Mouse (Mus musculus): ENCODE results near the gene Tle3. TPM values are rescaled to one million over a fixed set of nuclear protein-coding genes. Genes with fewer than 3 reads are reported as not detected.
A peak's percentile ranks its signal among the peaks of the same experiment; 100 is the strongest.

The Tle3 gene
- polyA plus RNA-seq, 1 experiment from 2014 or later = 24.3 TPM

- H3K4me1 ChIP-seq (replicated peaks; ENCODE audit: control insufficient read depth, insufficient read depth, low read length) = no peaks in the 10 kb centered on the region
- peak; percentile 67 for ATAC-seq
- WGBS = 41% methylated on average over 8 of the region's 8 CpGs
Observed at GRCm38 (mm10) chr9:61435191-61435989, 63.2 kb downstream of the Tle3 start.

GRCm38 (mm10) chr9:61436104-61436503, 63.9 kb downstream of the Tle3 start:
- H3K27ac ChIP-seq (ENCODE audit: low read depth, low read length) = no peak overlapping the region

More at GRCm38 (mm10) chr9:61435191-61435989, 63.2 kb downstream of the Tle3 start:
- 0 out of 2 replicates have a peak, but pooled peaks cover 4% of the 10 kb centered on the region for H3K27me3 ChIP-seq (replicated peaks; ENCODE audit: control insufficient read depth, insufficient read depth, low read length)
- H3K9ac ChIP-seq (ENCODE audit: low read depth, low read length) = no peak overlapping the region
- no peak overlapping the region for H3K4me3 ChIP-seq (ENCODE audit: low read depth, low read length)
- no peaks in the 10 kb centered on the region for H3K36me3 ChIP-seq (ENCODE audit: control insufficient read depth, insufficient read depth)
- no peaks in the 10 kb centered on the region for H3K9me3 ChIP-seq (ENCODE audit: control insufficient read depth)
- H3K27ac ChIP-seq (ENCODE audit: low read depth, low read length) = no peak overlapping the region
- TF ChIP-seq CTCF (IDR thresholded peaks at IDR 0.05; ENCODE audit: low read depth) = no peak
- H3K4me2 ChIP-seq (replicated peaks; ENCODE audit: low read depth) = no peak overlapping the region

GRCm38 (mm10) chr9:61436761-61437160, 64.6 kb downstream of the Tle3 start:
- Histone ChIP-seq H3K4me2 (replicated peaks; ENCODE audit: low read depth) (no peak overlapping the region), H3K27ac (ENCODE audit: low read depth, low read length) (no peak overlapping the region), H3K27me3 (replicated peaks; ENCODE audit: control insufficient read depth, insufficient read depth, low read length) (0 out of 2 replicates have a peak, but pooled peaks cover 4% of the 10 kb centered on the region), H3K4me3 (ENCODE audit: low read depth, low read length) (no peak overlapping the region), H3K9me3 (ENCODE audit: control insufficient read depth) (no peaks in the 10 kb centered on the region), H3K36me3 (ENCODE audit: control insufficient read depth, insufficient read depth) (no peaks in the 10 kb centered on the region), H3K9ac (ENCODE audit: low read depth, low read length) (no peak overlapping the region), H3K4me1 (replicated peaks; ENCODE audit: control insufficient read depth, insufficient read depth, low read length) (no peaks in the 10 kb centered on the region)
- no peak for TF ChIP-seq CTCF (IDR thresholded peaks at IDR 0.05; ENCODE audit: low read depth)
- WGBS = 96% methylated on average over 6 of the region's 6 CpGs
- no peak for ATAC-seq

More at GRCm38 (mm10) chr9:61436104-61436503, 63.9 kb downstream of the Tle3 start:
- Histone ChIP-seq H3K27me3 (replicated peaks; ENCODE audit: control insufficient read depth, insufficient read depth, low read length) (0 out of 2 replicates have a peak, but pooled peaks cover 4% of the 10 kb centered on the region), H3K4me2 (replicated peaks; ENCODE audit: low read depth) (no peak overlapping the region), H3K4me1 (replicated peaks; ENCODE audit: control insufficient read depth, insufficient read depth, low read length) (no peaks in the 10 kb centered on the region), H3K9ac (ENCODE audit: low read depth, low read length) (no peak overlapping the region), H3K4me3 (ENCODE audit: low read depth, low read length) (no peak overlapping the region), H3K36me3 (ENCODE audit: control insufficient read depth, insufficient read depth) (no peaks in the 10 kb centered on the region), H3K9me3 (ENCODE audit: control insufficient read depth) (no peaks in the 10 kb centered on the region)
- TF ChIP-seq CTCF (IDR thresholded peaks at IDR 0.05; ENCODE audit: low read depth) = no peak
- no peak for ATAC-seq
- WGBS = 72% methylated on average over 2 of the region's 2 CpGs

- ATAC-seq = no peak
Observed at GRCm38 (mm10) chr9:61439092-61439491, 66.9 kb downstream of the Tle3 start.

GRCm38 (mm10) chr9:61439979-61440378, 67.8 kb downstream of the Tle3 start:
- no peak overlapping the region for H3K4me2 ChIP-seq (replicated peaks; ENCODE audit: low read depth)
- no peaks in the 10 kb centered on the region for H3K4me1 ChIP-seq (replicated peaks; ENCODE audit: control insufficient read depth, insufficient read depth, low read length)
- H3K36me3 ChIP-seq (ENCODE audit: control insufficient read depth, insufficient read depth) = no peaks in the 10 kb centered on the region
- WGBS = 89% methylated on average over 2 of the region's 2 CpGs
- no peak overlapping the region for H3K27ac ChIP-seq (ENCODE audit: low read depth, low read length)
- no peaks in the 10 kb centered on the region for H3K9me3 ChIP-seq (ENCODE audit: control insufficient read depth)
- 0 out of 2 replicates have a peak, but pooled peaks cover 4% of the 10 kb centered on the region for H3K27me3 ChIP-seq (replicated peaks; ENCODE audit: control insufficient read depth, insufficient read depth, low read length)
- H3K9ac ChIP-seq (ENCODE audit: low read depth, low read length) = no peak overlapping the region
- TF ChIP-seq CTCF (IDR thresholded peaks at IDR 0.05; ENCODE audit: low read depth) = no peak
- ATAC-seq = no peak
- no peak overlapping the region for H3K4me3 ChIP-seq (ENCODE audit: low read depth, low read length)

More at GRCm38 (mm10) chr9:61439092-61439491, 66.9 kb downstream of the Tle3 start:
- no peaks in the 10 kb centered on the region for H3K4me1 ChIP-seq (replicated peaks; ENCODE audit: control insufficient read depth, insufficient read depth, low read length)
- H3K4me3 ChIP-seq (ENCODE audit: low read depth, low read length) = no peak overlapping the region
- no peaks in the 10 kb centered on the region for H3K9me3 ChIP-seq (ENCODE audit: control insufficient read depth)
- H3K4me2 ChIP-seq (replicated peaks; ENCODE audit: low read depth) = no peak overlapping the region
- TF ChIP-seq CTCF (IDR thresholded peaks at IDR 0.05; ENCODE audit: low read depth) = no peak
- 82% methylated on average over 6 of the region's 6 CpGs for WGBS
- 0 out of 2 replicates have a peak, but pooled peaks cover 4% of the 10 kb centered on the region for H3K27me3 ChIP-seq (replicated peaks; ENCODE audit: control insufficient read depth, insufficient read depth, low read length)
- H3K36me3 ChIP-seq (ENCODE audit: control insufficient read depth, insufficient read depth) = no peaks in the 10 kb centered on the region
- H3K9ac ChIP-seq (ENCODE audit: low read depth, low read length) = no peak overlapping the region
- H3K27ac ChIP-seq (ENCODE audit: low read depth, low read length) = no peak overlapping the region

GRCm38 (mm10) chr9:61441206-61441913, 69.2 kb downstream of the Tle3 start:
- no peak overlapping the region for H3K9ac ChIP-seq (ENCODE audit: low read depth, low read length)
- H3K27me3 ChIP-seq (replicated peaks; ENCODE audit: control insufficient read depth, insufficient read depth, low read length) = 0 out of 2 replicates have a peak, but pooled peaks cover 4% of the 10 kb centered on the region
- 61% methylated on average over 11 of the region's 11 CpGs for WGBS
- no peaks in the 10 kb centered on the region for H3K4me1 ChIP-seq (replicated peaks; ENCODE audit: control insufficient read depth, insufficient read depth, low read length)
- no peak overlapping the region for H3K4me3 ChIP-seq (ENCODE audit: low read depth, low read length)
- H3K9me3 ChIP-seq (ENCODE audit: control insufficient read depth) = no peaks in the 10 kb centered on the region
- H3K4me2 ChIP-seq (replicated peaks; ENCODE audit: low read depth) = no peak overlapping the region
- no peak overlapping the region for H3K27ac ChIP-seq (ENCODE audit: low read depth, low read length)
- no peak for ATAC-seq
- no peaks in the 10 kb centered on the region for H3K36me3 ChIP-seq (ENCODE audit: control insufficient read depth, insufficient read depth)
- TF ChIP-seq CTCF (IDR thresholded peaks at IDR 0.05; ENCODE audit: low read depth) = no peak
